Mouse (Mus musculus): ENCODE results near the gene Slc35e3. TPM values are rescaled to one million over a fixed set of nuclear protein-coding genes. Genes with fewer than 3 reads are reported as not detected.
"Not testable (repeated sequence)": the region's sequence is repeated elsewhere in the genome, so short reads cannot be mapped to it uniquely, and the experiment has no call there.

The Slc35e3 gene
- polyA plus RNA-seq, 1 experiment: 35.5 TPM

- TF ChIP-seq POLR2A (IDR thresholded peaks at IDR 0.05; ENCODE audit: borderline replicate concordance, extremely low read depth, insufficient read depth, insufficient read length, poor library complexity, severe bottlenecking) (no peak), CTCF (IDR thresholded peaks at IDR 0.05; ENCODE audit: borderline replicate concordance, extremely low read depth, insufficient read depth, insufficient read length) (no peak)
- no peak for DNase-seq (ENCODE audit: low read depth)
These were observed 39.7 kb downstream of the Slc35e3 start for GRCm38 (mm10) chr10:117706440-117706839.

- no peak for DNase-seq (ENCODE audit: low read depth)
- no peak for TF ChIP-seq CTCF (IDR thresholded peaks at IDR 0.05; ENCODE audit: borderline replicate concordance, extremely low read depth, insufficient read depth, insufficient read length)
- TF ChIP-seq POLR2A (IDR thresholded peaks at IDR 0.05; ENCODE audit: borderline replicate concordance, extremely low read depth, insufficient read depth, insufficient read length, poor library complexity, severe bottlenecking): no peak
These were observed 40.4 kb downstream of the Slc35e3 start for GRCm38 (mm10) chr10:117705806-117706205.

GRCm38 (mm10) chr10:117704964-117705335 is 41.2 kb downstream of the Slc35e3 start:
- no peak for DNase-seq (ENCODE audit: low read depth)
- no peak for TF ChIP-seq CTCF (IDR thresholded peaks at IDR 0.05; ENCODE audit: borderline replicate concordance, extremely low read depth, insufficient read depth, insufficient read length)
- TF ChIP-seq POLR2A (IDR thresholded peaks at IDR 0.05; ENCODE audit: borderline replicate concordance, extremely low read depth, insufficient read depth, insufficient read length, poor library complexity, severe bottlenecking): no peak

DNA sequence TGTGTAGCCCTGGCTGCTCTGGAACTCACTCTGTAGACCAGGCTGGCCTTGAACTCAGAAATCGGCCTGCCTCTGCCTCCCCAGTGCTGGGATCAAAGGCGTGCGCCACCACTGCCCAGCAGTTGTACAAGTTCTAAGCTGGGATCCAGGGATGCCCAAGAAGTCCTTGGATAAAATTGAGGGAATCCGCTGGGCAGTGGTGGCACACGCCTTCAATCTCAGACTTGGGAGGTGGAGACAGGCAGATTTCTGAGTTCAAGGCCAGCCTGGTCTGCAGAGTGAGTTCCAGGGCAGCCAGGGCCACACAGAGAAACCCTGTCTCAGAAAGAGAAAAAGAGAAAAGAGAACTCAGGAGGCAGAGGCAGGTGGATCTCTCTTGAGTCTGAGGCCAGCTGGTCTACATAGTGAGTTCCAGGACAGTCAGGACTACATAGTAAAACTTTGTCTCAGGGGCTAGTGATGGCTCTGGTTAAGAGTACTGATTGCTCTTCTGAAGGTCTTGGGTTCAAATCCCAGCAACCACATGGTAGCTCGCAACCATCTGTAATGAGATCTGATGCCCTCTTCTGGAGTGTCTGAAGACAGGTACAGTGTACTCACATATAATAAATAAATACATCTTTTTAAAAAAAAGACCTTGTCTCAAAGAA is 41.7 kb downstream of the Slc35e3 start:
- not testable (repeated sequence) for DNase-seq (ENCODE audit: low read depth)

DNA sequence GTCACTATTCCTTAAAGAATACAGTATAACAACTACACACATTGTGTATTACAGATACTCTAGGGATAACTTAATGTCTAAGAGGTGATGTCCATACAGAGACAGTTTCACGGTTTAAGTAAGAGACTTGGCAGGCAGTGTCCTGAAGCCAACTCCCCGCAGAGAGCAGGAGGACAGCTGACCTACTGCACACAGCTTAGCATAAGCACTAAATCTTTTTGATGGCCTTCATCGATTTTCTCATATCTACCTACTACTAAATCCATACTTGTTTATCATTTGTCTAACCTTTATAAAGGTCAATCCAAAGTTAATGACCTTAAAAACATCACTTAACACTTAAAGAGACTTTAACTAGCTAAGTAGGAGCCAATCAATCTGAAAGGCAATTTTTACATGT is 42.7 kb downstream of the Slc35e3 start:
- DNase-seq (ENCODE audit: low read depth): no peak
- TF ChIP-seq CTCF (IDR thresholded peaks at IDR 0.05; ENCODE audit: borderline replicate concordance, extremely low read depth, insufficient read depth, insufficient read length) (no peak), POLR2A (IDR thresholded peaks at IDR 0.05; ENCODE audit: borderline replicate concordance, extremely low read depth, insufficient read depth, insufficient read length, poor library complexity, severe bottlenecking) (no peak)

- no peak for DNase-seq (ENCODE audit: low read depth)
- TF ChIP-seq POLR2A (IDR thresholded peaks at IDR 0.05; ENCODE audit: borderline replicate concordance, extremely low read depth, insufficient read depth, insufficient read length, poor library complexity, severe bottlenecking) (no peak), CTCF (IDR thresholded peaks at IDR 0.05; ENCODE audit: borderline replicate concordance, extremely low read depth, insufficient read depth, insufficient read length) (no peak)
These were observed 43.9 kb downstream of the Slc35e3 start for GRCm38 (mm10) chr10:117702024-117702833.

DNA sequence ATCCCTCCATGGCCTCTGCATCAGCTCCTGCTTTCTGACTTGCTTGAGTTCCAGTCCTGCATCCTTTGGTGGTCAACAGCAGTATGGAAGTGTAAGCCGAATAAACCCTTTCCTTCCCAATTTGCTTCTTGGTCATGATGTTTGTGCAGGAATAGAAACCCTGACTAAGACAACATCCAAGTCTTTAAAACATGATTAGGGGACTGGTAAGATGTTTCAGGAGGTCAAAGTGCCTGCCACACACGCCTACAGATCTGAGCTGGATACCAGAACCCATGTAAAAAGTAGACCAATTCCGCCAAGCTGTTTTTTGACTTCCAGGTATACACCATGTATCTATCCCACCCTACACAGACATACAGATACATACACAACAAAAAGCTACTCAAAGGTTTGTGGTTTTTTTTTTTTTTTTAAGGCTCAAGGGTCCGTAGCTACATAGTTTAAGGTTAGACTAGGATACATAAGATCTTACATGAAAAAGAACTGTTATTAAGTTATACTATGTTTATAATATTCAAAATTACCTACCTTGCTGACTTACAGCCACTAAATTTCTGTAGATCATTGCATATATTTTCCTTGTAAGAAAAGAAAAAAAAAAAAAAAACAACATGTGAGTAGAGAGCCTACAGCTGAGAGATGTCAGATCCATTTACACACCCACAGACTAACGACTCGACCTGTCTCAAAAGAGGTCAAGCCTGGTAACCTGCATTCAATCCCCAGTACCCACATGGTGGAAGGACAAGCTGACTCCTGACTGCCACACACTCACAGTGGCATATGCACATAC is 44.9 kb downstream of the Slc35e3 start:
- TF ChIP-seq POLR2A (IDR thresholded peaks at IDR 0.05; ENCODE audit: borderline replicate concordance, extremely low read depth, insufficient read depth, insufficient read length, poor library complexity, severe bottlenecking): no peak
- TF ChIP-seq CTCF (IDR thresholded peaks at IDR 0.05; ENCODE audit: borderline replicate concordance, extremely low read depth, insufficient read depth, insufficient read length): no peak
- DNase-seq (ENCODE audit: low read depth): no peak

GRCm38 (mm10) chr10:117700450-117700849 is 45.7 kb downstream of the Slc35e3 start:
- no peak for DNase-seq (ENCODE audit: low read depth)

GRCm38 (mm10) chr10:117699914-117700313 is 46.3 kb downstream of the Slc35e3 start:
- DNase-seq (ENCODE audit: low read depth): no peak
- TF ChIP-seq POLR2A (IDR thresholded peaks at IDR 0.05; ENCODE audit: borderline replicate concordance, extremely low read depth, insufficient read depth, insufficient read length, poor library complexity, severe bottlenecking) (no peak), CTCF (IDR thresholded peaks at IDR 0.05; ENCODE audit: borderline replicate concordance, extremely low read depth, insufficient read depth, insufficient read length) (no peak)

More at GRCm38 (mm10) chr10:117700450-117700849, 45.7 kb downstream of the Slc35e3 start:
- no peak for TF ChIP-seq POLR2A (IDR thresholded peaks at IDR 0.05; ENCODE audit: borderline replicate concordance, extremely low read depth, insufficient read depth, insufficient read length, poor library complexity, severe bottlenecking)
- TF ChIP-seq CTCF (IDR thresholded peaks at IDR 0.05; ENCODE audit: borderline replicate concordance, extremely low read depth, insufficient read depth, insufficient read length): no peak

- DNase-seq (ENCODE audit: low read depth): no peak
These were observed 47.6 kb downstream of the Slc35e3 start for GRCm38 (mm10) chr10:117698313-117699138.

More at GRCm38 (mm10) chr10:117698313-117699138, 47.6 kb downstream of the Slc35e3 start:
- TF ChIP-seq CTCF (IDR thresholded peaks at IDR 0.05; ENCODE audit: borderline replicate concordance, extremely low read depth, insufficient read depth, insufficient read length) (no peak), POLR2A (IDR thresholded peaks at IDR 0.05; ENCODE audit: borderline replicate concordance, extremely low read depth, insufficient read depth, insufficient read length, poor library complexity, severe bottlenecking) (no peak)

All from brain, embryonic 14.5 days (tissue).